Mouse (Mus musculus) limb, embryonic 15.5 days (tissue): ENCODE measurements around the gene Ifi211. TPM values are rescaled to one million over a fixed set of nuclear protein-coding genes. Genes with fewer than 3 reads are reported as not detected.
"Not testable (repeated sequence)": the region's sequence is repeated elsewhere in the genome, so short reads cannot be mapped to it uniquely, and the experiment has no call there.

Experiments
- ATAC-seq: fragments of 200-750 bp; cut with Nextera tagmentation; 2 replicates; pipeline ENCODE4 v1.8.0; 2017; ENCODE audit warnings: low read depth, moderate TSS enrichment; ENCODE audit not compliant: insufficient number of reproducible peaks, low FRiP score, low TSS enrichment
- H3K27ac ChIP-seq: fragments of 300-500 bp; sonication (generic); 2 replicates; pipeline ENCODE4 v1.5.1; 2015; ENCODE audit warnings: moderate library complexity, mild to moderate bottlenecking, inconsistent platforms
- H3K27me3 ChIP-seq: fragments of 300-500 bp; sonication (generic); 2 replicates; pipeline ENCODE4 v1.6.1; 2015; ENCODE audit warnings: inconsistent platforms
- H3K36me3 ChIP-seq: fragments of 300-500 bp; sonication (generic); 2 replicates; pipeline ENCODE4 v1.6.1; 2015; ENCODE audit warnings: inconsistent platforms
- H3K4me1 ChIP-seq: fragments of 300-500 bp; sonication (generic); 2 replicates; pipeline ENCODE4 v1.6.1; 2015; ENCODE audit warnings: inconsistent platforms
- H3K4me2 ChIP-seq: fragments of 300-500 bp; sonication (generic); 2 replicates; pipeline ENCODE4 v1.6.1; 2015; ENCODE audit warnings: mild to moderate bottlenecking, inconsistent platforms
- H3K4me3 ChIP-seq: fragments of 300-500 bp; sonication (generic); 2 replicates; pipeline ENCODE4 v1.5.1; 2015; ENCODE audit warnings: mild to moderate bottlenecking, inconsistent platforms
- H3K9ac ChIP-seq: fragments of 300-500 bp; sonication (generic); 2 replicates; pipeline ENCODE4 v1.6.1; 2015; ENCODE audit warnings: inconsistent platforms
- H3K9me3 ChIP-seq: fragments of 300-500 bp; sonication (generic); 2 replicates; pipeline ENCODE4 v1.6.1; 2016; ENCODE audit warnings: inconsistent platforms
- WGBS: fragments of 180-500 bp; shearing (Covaris S2); methylation state at CpG from one replicate; pipeline ENCODE4 v1.1.7; 2015; 5-methylcytosine and 5-hydroxymethylcytosine counted together
- polyA plus RNA-seq: library from polyadenylated mRNA; unstranded; fragments of >200 nt; fragmentation: Nextera tagmentation; extraction: Ambion mirVana; gene quantifications from 2 replicates; pipeline ENCODE4 v1.2.1, GENCODE M21; 2015

The Ifi211 gene
- polyA plus RNA-seq, 1 experiment from 2014 or later: 1.4 TPM

DNA sequence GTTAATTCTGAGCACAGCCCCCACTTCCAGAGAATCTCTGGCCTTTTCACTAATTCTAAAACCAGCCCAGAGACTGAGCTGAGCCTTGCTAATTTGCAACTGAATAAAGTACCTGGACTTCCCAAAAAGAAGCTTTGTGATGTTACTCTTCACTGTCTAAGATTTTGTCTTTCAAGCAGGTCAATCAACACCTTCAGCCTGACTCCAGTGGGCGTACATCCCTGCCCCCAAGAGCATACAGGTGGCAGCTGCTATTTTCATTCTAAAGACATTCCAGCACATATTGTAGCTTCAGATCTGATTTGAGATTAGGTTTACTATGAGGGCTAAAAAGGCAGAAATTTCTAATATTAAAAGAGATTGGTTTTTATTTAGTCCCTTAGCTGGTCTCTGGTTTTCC lies 44.3 kb downstream of the Ifi211 start:
- not testable (repeated sequence) for H3K27me3 ChIP-seq, H3K4me3 ChIP-seq, ATAC-seq, H3K9ac ChIP-seq, H3K4me2 ChIP-seq, H3K9me3 ChIP-seq, H3K4me1 ChIP-seq, H3K36me3 ChIP-seq, H3K27ac ChIP-seq
- 66% methylated on average over 1 of the region's 1 CpGs for WGBS

GRCm38 (mm10) chr1:173866504-173866903 lies 46.3 kb downstream of the Ifi211 start:
- 80% methylated on average over 12 of the region's 12 CpGs for WGBS
- Histone ChIP-seq H3K9ac (no peak overlapping the region), H3K36me3 (no peaks in the 10 kb centered on the region), H3K4me3 (no peak overlapping the region), H3K9me3 (no peaks in the 10 kb centered on the region), H3K4me1 (no peaks in the 10 kb centered on the region), H3K27me3 (no peaks in the 10 kb centered on the region), H3K4me2 (no peak overlapping the region), H3K27ac (no peak overlapping the region)
- ATAC-seq: no peak

GRCm38 (mm10) chr1:173853711-173854110 lies 59.1 kb downstream of the Ifi211 start:
- not testable (repeated sequence) for H3K4me3 ChIP-seq, H3K36me3 ChIP-seq, H3K4me2 ChIP-seq, H3K27me3 ChIP-seq, H3K9me3 ChIP-seq, H3K9ac ChIP-seq, H3K4me1 ChIP-seq, ATAC-seq, H3K27ac ChIP-seq

- ATAC-seq, H3K9ac ChIP-seq, H3K27me3 ChIP-seq, H3K4me3 ChIP-seq, H3K27ac ChIP-seq, H3K9me3 ChIP-seq, H3K36me3 ChIP-seq, H3K4me1 ChIP-seq, H3K4me2 ChIP-seq: not testable (repeated sequence)
- WGBS: 57% methylated on average over 4 of the region's 4 CpGs
Observed at GRCm38 (mm10) chr1:173852853-173853252, 60.0 kb downstream of the Ifi211 start.

Other genes with a start within 250 kb of the Ifi211 start
- 0.08 TPM in 1 of 2 replicates, not detected in the other for gene Ifi208, start 239.4 kb downstream of the Ifi211 start, polyA plus RNA-seq
- 1.2 and 1.4 TPM in 2 replicates for gene Ifi207, start 171.3 kb downstream of the Ifi211 start, polyA plus RNA-seq
- 2.9 and 3.1 TPM in 2 replicates for gene Ifi204, start 146.1 kb downstream of the Ifi211 start, polyA plus RNA-seq
- 2.4 and 3.1 TPM in 2 replicates for gene Mndal, start 29.4 kb upstream of the Ifi211 start, polyA plus RNA-seq
- gene Ifi203, start 29.6 kb upstream of the Ifi211 start, polyA plus RNA-seq: 0.82 and 1.2 TPM in 2 replicates
- 3.0 and 4.4 TPM in 2 replicates for gene Ifi202b, start 69.7 kb upstream of the Ifi211 start, polyA plus RNA-seq
- 0.52 and 0.55 TPM in 2 replicates for gene Ifi205, start 118.8 kb upstream of the Ifi211 start, polyA plus RNA-seq
- 0.14 TPM in 1 of 2 replicates, not detected in the other for gene Olfr433, start 127.7 kb upstream of the Ifi211 start, polyA plus RNA-seq
- not detected in 2 replicates for gene Olfr432, start 136.2 kb upstream of the Ifi211 start, polyA plus RNA-seq
- gene Olfr430, start 153.6 kb upstream of the Ifi211 start, polyA plus RNA-seq: not detected in 2 replicates
- not detected in 2 replicates for gene Olfr429, start 171.3 kb upstream of the Ifi211 start, polyA plus RNA-seq
- not detected in 2 replicates for gene Olfr427, start 183.8 kb upstream of the Ifi211 start, polyA plus RNA-seq
- gene Olfr231, start 208.1 kb upstream of the Ifi211 start, polyA plus RNA-seq: not detected in 2 replicates
- not detected in 2 replicates for gene Olfr424, start 218.5 kb upstream of the Ifi211 start, polyA plus RNA-seq
- not detected in 2 replicates for gene Olfr420, start 242.6 kb upstream of the Ifi211 start, polyA plus RNA-seq